Mouse (Mus musculus): ENCODE results near the gene Tmem106c.
A peak's percentile ranks its signal among the peaks of the same experiment; 100 is the strongest.

Gene Tmem106c

DNA sequence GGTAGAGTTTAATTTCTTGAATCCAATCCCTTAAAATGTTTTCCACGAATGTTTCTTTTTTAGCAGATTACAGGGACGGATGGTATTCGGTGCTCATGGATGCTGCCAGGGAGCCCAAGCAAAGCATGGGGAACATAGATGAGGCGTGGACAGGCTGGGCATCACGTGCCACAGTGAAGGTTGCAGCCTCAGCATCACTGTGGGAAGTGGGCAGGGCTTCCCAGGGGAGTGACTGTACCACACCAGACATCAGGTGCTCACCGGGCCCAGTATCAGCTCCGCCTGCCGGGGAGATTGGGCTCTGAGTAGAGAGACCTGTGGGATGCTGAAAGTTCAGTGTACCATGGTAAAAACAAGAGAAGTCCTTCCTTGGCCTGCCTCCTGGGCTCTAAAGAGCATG is 9.3 kb upstream of the Tmem106c start:
- no peak for DNase-seq

DNA sequence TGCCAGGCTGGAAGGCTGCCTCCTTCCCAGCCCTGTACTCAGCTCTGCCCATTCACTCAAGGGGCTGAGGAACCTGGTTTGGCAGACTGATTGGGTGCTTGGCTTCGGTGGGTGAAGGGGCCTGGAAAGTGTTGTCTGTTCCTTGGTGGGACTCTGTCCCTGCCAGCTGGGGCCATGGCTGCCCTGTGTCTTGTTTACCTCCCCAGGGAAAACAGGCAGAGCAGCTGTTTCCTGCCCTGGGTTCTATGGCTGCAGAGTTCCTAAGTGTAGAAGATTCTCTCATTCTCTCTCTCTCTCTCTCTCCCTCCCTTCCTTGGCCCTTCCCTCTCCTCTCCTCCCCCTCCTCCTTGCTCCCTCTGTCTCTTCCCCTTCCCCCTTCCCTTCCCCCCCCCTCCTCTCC is 8.7 kb upstream of the Tmem106c start:
- DNase-seq = no peak

DNA sequence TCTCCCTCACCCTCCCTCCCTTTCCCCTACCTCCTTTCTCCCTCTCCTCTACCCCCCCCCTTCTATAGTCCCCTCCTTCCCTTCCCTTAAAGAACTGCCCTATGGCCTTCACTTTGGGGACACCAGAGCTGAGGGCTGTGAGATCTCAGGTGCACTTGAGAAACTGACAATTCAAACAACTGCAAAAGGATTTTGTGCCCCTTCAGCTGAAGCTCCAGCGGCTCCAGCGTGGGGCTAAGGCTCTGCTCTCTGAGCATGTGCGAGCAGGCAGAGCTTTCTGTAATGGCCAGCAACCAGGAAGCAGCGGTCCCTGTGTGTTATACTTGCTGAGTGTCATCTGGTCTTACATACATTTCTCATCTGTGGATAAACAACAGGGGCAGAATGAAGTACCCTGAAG is 8.3 kb upstream of the Tmem106c start:
- no peak for DNase-seq

DNA sequence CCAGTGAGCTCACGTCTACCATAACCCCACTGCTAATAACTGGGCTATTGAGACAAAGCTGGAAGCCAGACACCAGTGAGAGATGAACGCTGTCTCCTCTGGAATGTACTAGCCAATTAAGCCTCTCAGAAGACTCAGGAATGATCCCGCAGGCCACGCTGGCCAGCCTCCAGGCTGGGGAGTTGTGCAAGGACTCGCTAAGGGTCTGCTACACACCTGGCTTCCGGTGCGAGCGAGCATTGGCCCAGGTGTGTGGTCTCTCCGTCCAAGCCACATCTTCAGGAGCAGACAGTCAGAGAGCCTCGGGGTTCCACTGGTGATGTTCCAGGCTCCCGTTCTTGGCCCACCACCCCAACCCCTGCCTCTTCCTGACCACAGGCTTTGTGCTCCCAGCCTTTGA is 7.6 kb upstream of the Tmem106c start:
- peak in 1 of 2 experiments; percentile 41 for DNase-seq

DNA sequence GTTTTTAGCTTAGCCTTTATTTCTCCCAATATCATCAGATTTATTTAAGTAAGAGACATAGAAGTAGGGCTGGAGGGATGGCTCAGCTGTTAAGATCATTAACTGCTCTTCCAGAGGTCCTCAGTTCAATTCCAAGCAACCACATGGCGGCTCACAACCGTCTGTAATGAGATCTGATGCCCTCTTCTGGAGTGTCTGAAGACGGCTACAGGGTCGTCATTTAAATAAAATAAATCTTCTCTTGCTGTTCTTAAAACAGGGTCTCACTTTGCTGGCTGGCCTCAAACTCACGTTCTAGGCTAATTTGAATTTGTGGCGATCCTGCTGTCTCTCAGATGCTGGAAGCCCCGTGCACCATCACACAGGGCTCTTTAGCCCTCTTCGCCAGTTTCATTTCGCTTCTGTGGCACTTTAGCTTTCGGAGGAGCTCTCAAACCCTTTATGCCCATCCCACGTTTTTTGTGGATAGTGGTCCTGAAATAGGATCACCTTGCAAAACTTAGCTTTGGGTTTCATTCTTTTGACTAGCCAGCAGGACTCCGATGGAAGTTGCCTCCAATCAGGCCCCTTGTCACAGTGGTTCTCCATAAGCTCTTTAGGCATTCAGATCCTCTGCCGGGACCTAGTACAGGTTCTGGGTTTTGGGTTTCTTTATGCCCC is 541 bp upstream of the Tmem106c start:
- no peak for DNase-seq

DNA sequence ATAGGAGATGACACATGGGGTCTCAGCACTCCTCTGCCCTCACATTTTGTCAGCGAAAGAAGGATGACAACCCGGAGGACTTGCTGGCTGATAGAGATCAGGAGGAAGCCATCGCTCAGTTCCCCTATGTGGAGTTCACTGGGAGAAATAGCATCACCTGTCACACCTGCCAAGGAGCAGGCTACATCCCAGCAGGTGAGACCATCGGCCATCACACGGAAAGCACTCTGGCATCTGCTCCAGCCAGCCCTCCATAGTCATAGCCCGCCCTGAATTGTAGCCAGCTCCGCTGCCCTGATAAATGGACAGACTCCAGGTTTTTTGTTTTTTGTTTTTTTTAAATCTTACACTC is 812 bp downstream of the Tmem106c start:
- DNase-seq = no peak

DNA sequence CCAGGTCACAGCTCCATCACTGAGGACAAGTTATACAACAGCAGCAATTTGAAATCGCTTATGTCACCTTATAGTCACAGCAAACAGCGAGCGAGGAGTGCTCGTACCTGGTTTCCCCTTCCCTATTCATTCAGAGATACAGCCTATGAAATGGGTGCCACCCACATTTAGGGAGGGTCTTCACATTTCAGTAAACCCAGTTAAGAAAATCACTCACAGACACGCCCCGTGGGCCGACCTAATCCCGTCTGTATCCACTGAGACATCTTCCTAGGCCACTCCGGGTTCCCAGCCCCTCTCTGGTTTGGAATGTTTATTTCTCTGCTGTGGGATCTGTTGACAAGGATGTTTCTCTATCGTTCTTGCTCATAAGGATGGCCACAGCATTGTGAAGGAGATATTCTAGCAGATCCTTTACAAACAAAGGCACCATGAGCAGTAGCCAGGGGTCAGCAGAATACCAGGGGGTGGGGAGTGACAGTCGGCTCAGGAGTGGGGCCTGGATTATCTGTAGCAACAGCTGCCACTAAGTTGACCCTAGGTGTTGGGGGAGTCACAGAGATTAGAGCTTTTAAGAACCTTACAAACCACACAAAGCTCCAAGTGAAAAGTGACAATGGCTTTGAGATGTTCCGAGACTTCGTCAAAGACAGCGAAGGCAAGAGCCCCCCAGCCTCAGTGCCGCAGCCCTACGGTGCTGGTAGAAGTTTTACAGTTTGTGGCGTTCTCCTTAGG is 1.5 kb downstream of the Tmem106c start:
- no peak for DNase-seq

DNA sequence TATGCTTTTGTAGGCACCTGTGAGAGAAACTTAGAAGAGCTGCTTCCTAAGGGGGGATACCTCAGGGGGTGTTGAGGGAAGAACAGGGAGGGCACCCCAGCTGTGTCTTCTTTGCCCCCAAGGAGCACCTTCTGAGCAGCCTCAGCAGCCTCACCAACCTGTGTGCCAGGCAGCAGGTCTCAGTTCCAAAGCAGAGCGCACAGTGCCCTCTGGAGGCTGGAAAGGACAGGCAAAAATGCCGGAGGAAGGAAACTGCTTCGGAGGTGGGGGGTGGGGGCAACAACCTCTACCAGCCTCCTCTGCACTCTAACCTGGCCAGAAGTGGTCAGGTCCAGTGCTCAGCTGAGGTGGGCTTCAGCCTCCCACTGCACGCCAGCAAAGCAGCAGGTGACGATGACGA is 6.3 kb downstream of the Tmem106c start:
- DNase-seq = peak in 1 of 2 experiments; percentile 18

DNA sequence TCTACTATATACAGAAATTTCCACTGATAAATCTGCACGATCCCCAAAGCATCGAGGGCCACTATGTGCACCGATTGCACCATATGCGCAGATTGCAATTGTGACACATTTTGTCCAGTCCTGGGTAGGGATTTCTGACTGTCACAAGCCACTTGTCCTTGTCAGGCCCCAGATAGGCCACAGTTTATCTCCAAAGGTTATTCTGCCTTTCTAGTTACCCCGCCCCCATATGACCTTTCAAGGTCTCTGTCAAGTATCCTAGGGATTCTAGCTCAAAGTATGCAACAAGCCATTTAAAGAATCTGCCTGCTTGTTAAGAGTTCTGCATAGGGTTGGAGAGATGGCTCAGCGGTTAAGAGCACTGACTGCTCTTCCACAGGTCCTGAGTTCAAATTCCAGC is 8.6 kb downstream of the Tmem106c start:
- no peak for DNase-seq

DNA sequence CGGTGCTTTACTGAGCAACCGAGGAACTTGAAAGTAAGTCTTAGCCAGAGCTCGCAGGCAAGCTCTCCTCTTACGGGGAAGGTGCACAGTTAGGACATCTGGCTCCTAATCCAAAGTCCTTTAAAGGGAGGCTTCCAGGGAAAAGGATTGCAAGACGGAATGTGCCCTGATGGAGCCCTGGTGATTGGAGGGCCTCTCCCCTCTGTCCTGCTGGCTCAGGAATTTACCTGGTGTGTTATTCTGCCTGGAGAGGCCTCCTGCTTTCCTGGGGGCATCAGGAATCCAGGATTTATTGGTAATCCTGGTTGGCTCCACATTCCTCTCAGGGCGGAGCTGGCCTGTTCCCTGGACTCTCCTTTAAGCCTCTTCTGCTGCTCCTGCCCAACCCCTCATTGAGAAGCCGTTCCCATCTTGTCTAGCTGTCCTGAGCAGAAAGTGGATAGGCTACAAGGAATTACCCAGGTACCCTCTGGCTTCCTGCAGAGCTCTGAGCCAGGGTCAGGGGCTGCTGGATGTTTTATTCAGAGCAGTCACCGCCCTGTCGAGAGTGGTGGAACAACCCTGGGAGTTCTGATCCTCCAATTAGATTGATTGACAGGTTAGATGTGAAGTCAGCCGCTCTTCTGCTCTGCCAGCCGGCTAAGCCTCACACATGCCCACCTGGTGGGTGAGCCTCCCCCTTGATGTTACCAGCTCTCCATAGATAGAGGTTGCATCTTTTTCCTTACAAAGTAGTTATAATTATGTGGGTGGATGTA is 9.4 kb downstream of the Tmem106c start:
- DNase-seq = peak in 1 of 2 experiments; percentile 9

DNA sequence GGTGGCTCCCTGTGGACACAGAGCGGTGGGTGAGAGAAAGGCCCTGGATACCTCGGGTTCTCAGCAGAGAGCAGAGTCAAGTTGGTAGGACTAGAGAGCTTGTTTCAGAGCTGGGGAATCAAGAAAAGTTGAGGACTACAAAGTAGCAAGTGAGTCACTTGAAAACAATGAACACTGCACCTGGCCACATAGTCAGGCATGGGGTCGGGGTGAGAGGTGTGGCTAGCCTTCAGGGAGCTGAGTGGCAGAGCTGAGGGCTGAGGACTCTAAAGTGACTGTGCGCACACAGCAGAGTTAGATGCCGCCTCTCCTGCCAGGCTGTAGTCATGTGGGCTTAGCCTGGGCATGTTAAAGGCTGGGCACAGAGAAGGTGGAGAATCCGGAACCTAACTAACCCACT is 17.6 kb downstream of the Tmem106c start:
- peak in 1 of 2 experiments; percentile 18 for DNase-seq

DNA sequence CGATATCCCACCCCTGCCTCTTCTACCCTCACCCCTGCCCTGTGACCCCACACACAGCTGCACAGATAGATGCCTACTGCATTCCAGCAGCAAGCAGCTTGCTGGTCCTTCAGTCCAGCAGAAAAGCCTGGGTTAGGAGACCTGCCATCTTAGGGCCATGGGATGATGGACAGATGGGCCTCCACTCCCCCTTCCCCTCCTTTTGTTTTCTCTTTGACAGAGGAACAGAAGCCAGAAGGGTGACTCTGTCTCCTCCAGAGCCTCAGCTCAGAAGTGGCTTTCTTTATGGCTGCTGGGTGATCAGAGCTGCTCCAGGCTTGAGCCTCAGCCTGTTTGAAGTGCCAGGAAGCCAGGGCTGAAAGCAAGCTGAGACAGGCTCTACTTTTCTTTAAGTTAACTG is 25.5 kb downstream of the Tmem106c start:
- DNase-seq = no peak

DNA sequence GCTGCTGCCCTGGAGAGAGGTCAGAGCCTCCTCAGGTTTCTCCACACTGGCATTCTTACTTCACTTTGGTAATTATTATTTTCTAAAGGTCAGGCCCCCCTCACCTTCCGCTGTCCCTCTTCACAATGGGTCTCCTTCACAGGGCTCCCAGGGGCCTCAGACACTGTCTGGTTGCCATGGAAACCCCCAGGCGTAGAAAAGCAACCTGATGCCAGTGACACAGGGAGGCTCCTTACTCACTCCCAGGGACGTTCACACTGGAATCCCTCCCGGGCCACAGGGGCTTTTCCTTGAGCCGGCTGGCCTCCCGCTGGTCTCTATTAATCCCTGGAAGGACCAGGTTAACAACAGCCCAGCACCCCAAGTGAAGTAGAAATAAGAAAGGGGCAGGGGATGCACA is 26.1 kb downstream of the Tmem106c start:
- DNase-seq = no peak

DNA sequence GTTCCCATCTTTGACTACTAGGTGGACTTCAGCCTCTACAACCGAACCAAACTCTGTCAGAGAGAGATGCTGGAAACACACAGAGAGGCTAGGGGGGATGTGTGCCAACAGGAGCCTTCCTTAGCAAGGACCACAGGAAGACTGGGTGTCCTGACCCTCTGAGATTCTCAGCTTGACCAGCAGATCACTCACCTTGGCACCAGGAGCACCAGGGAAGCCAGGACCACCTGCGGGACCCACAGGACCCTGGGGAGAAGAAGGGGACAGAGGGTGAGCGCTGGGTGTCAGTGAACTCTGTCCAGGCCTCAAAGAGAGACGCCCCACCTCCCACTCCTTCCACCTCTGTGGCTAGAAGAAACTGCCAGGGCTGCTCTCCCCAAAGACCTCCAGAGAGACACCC is 26.7 kb downstream of the Tmem106c start:
- DNase-seq = no peak

DNA sequence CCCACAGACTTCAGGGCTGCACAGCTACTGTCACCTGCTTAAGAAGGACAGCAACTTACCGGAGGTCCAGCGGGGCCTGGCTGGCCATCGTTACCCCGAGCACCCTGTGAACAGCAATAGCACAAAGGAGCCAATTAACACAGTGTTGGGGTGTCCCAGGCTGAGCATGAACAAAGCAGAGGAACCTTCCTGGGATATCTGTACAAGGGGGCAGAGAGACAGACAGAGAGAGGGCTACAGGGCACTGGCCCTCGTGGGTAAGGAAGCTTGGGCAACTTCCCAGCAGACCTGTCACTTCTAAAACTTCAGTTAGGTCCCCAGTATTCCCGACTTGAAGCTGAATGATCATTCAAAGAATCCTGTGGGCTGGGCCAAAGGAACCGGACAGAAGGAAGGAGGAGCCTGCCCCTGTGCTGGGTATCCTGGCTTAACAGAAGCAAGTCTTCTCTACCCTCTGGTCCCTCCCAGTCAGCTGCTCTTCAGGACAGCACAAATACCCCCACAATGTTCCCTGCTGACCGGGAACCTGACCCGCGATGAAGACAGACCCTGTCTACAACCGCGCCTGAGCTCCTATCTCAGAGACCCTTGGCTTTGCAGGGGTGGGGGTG is 27.4 kb downstream of the Tmem106c start:
- DNase-seq = no peak

DNA sequence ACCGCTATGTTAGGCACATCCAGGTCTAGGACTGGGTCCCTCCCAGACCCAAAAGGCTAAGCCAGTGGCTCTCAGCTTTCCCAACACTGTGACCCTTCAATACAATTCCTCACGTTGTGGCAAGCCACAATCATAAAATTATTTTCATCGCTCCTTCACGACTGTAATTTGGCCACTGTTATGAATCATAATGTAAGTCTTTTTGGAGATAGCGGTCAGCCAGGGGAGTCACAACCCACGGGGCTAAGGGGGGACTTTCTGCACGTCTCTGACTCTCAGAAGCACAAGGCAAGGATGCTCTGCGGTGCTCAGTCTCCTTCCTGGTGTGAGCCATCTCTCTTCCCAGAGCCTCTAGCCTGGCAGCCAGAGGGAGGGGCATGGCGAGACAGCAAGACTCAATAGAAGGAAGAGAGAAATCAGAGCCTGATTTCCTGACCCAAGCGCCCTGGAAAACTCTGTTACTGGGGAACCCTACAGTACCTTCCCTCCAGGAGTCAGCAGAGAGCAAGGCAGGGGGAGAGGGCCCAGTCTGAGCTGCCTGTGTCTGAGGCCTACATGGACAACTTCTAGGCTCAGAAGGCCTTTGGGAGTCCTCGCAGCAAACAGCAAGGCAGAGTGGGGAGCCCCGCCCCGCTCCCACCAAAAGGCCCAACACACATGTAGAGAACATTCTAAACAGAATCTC is 28.2 kb downstream of the Tmem106c start:
- no peak for DNase-seq

DNA sequence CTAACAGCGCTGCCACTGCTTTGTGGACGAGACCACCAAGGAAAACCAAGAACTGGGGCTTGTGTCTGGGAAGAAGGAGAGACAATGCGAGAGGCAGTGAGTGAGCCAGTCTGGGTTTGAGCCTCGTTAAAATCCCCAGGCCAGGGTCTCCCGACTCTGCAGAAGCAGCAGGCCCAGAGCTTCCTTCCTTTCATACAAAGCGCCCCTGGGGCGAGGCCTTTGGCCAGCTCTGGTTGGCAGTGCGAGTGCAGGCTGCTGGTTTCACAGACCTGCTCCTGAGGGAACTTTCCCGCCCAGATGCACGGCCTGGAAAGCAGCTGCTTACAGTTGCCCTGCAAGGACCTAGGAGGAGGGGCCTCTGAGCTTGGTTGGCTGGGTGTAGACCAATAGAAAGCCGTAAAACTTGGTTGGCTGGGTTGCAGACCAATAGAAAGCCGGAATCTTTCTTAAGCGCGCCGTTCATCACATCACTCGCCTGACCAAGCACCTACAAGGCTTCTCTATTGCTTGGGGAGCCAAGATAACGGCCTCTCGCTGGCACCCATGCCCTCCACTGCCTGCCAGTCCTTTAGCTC is 28.8 kb downstream of the Tmem106c start:
- peak; percentile 81 to 85 for DNase-seq

DNA sequence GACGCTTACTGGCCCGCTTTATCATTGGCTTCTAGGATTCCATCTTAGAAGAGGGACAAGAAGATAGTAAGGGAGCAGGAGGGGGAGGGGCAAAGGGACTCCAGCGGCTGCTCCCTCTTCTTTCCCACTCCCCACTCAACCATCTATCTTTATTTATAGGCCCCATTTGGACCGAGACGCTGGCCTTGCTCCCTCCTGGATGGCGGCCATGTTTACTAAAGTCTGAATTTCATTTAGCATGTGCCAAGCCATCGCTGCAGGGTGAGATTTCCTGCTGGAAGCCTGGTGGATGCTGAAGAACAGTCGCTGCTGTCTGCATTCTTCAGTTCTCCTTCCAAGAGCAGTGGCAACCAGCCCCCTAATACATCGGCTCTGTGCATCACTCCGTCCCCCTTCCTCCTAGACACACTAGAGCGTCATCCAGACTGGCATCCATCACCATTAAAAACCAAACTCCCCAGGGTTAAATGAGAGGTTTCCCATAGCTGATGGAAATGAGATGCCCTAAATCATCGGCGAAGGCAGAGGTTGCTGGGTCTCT is 32.8 kb downstream of the Tmem106c start:
- peak; percentile 65 to 83 for DNase-seq

DNA sequence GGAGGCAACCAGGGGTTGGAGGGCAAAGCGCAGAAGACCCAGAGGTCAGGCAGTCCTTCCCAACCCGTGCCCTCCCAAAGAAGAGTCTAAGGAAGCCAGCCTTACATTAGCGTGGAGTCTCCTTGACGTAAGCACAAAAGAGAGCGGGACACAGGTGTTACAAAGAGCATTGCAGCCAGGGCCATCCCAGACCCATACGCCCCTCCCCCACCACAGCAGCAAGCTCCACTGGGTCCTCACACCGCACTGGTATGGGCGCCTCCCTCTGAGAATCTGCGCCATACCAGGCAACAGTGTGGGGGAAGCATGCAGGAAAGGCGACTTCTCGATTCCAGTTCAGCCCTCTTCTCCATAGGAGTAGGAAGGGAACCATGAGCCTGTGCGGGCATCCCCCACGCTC is 35.5 kb downstream of the Tmem106c start:
- no peak for DNase-seq

DNA sequence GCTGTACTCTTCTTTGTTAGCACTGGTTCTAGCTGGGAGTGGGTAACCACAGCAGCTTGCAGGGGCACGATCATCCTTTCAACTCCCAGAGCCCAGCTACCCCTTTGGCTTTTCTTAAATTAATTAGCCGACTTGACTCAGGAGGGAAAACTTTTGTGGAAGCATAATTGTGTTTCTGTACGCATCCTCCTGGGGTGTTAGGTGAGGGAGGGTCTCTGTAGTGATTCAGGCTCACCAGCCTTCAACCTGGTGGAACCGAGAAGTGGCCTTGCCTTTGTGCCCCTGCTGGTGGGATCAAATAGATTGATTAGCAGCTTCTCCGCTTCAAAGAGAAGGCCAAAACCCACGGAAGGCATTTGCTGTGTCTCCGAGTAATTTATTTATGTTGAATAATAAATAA is 36.0 kb downstream of the Tmem106c start:
- no peak for DNase-seq

DNA sequence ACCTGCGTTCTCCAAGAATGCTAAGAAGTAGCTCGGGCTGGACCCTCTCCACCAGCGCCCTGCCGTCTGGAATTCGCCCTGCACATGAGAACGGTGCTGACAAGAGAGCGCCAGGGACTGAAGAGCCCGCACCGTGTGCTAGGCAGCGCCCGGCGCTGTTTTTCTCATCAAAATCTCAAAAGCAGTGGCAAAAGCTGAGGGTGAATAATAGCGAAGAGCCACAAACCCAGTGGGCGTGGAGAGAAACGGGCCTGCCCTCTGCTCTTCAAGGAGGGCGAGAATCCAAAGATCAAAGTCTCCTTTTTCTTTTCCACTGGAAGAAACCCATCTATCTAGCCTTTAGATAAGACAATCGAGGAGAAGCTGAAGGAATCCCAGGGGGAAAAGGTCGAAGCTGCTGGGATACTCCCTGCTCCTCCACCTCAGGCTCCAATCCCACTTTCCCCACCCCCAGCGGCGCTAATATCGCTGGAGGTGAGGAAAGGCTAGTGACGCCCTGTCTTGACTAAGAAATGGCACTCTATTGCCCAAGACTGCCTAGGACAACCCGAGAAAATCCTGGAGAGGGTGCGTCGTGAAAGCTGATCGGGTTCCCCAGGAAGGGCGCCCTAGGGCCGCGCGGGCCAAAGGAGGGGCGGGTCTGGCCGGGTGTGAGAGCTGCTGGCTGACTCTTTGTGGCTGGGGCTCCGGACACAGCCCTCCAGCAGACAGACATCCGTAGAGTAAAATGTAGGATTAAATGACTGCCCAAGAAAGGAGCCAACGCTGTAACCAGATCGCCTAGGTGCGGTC is 37.5 kb downstream of the Tmem106c start:
- peak in 1 of 2 experiments; percentile 19 for DNase-seq
